Mouse (Mus musculus) intestine, postnatal 0 days (tissue): ENCODE results near the gene Hsd17b12. TPM values are rescaled to one million over a fixed set of nuclear protein-coding genes. Genes with fewer than 3 reads are reported as not detected.

ENCODE experiments used
- ATAC-seq: fragments of 200-750 bp; cut with Nextera tagmentation; 2 replicates; pipeline ENCODE4 v1.8.0; 2017; ENCODE audit warnings: mild to moderate bottlenecking, moderate TSS enrichment, moderate library complexity
- H3K27ac ChIP-seq: fragments of 300-500 bp; sonication (generic); 2 replicates; pipeline ENCODE4 v1.5.1; 2014; ENCODE audit warnings: mild to moderate bottlenecking, low read depth, low read length, moderate library complexity
- H3K27me3 ChIP-seq: fragments of 300-500 bp; sonication (generic); replicated peaks from 2 replicates; pipeline ENCODE4 v1.6.1; 2014; ENCODE audit warnings: low read length, mixed read lengths; ENCODE audit not compliant: control insufficient read depth, insufficient read depth
- H3K36me3 ChIP-seq: fragments of 300-500 bp; sonication (generic); 2 replicates; pipeline ENCODE4 v1.6.1; 2014; ENCODE audit warnings: mild to moderate bottlenecking, moderate library complexity; ENCODE audit not compliant: control insufficient read depth, insufficient read depth
- H3K4me1 ChIP-seq: fragments of 300-500 bp; sonication (generic); replicated peaks from 2 replicates; pipeline ENCODE4 v1.6.1; 2014; ENCODE audit warnings: antibody characterized with exemption, low read length, mixed read lengths; ENCODE audit not compliant: control insufficient read depth, insufficient read depth
- H3K4me2 ChIP-seq: fragments of 300-500 bp; sonication (generic); replicated peaks from 2 replicates; pipeline ENCODE4 v1.6.1; 2014; ENCODE audit warnings: low read depth, mild to moderate bottlenecking, moderate library complexity
- H3K4me3 ChIP-seq: fragments of 300-500 bp; sonication (generic); 2 replicates; pipeline ENCODE4 v1.5.1; 2014; ENCODE audit warnings: low read depth, low read length
- H3K9ac ChIP-seq: fragments of 300-500 bp; sonication (generic); 2 replicates; pipeline ENCODE4 v1.6.1; 2014; ENCODE audit warnings: mild to moderate bottlenecking, low read depth, low read length
- H3K9me3 ChIP-seq: fragments of 300-500 bp; sonication (generic); 2 replicates; pipeline ENCODE4 v1.6.1; 2016; ENCODE audit warnings: mixed run types; ENCODE audit not compliant: control insufficient read depth
- CTCF ChIP-seq: sonication (generic); IDR thresholded peaks from 2 replicates; pipeline ENCODE4 v1.5.1; 2016; ENCODE audit warnings: low read depth, mild to moderate bottlenecking, control low read depth, antibody characterized with exemption, moderate library complexity
- WGBS: fragments of 180-500 bp; shearing (Covaris S2); extraction: QIAGEN DNeasy Blood & Tissue Kit; methylation state at CpG from one replicate; pipeline ENCODE4 v1.1.7; 2014; 5-methylcytosine and 5-hydroxymethylcytosine counted together
- polyA plus RNA-seq: library from polyadenylated mRNA; unstranded; fragments of >200 nt; fragmentation: Nextera tagmentation; extraction: Ambion mirVana; gene quantifications from 2 replicates; pipeline ENCODE4 v1.2.1, GENCODE M21; 2015

Gene Hsd17b12
- polyA plus RNA-seq, 1 experiment from 2014 or later, result 95.4 TPM

DNA sequence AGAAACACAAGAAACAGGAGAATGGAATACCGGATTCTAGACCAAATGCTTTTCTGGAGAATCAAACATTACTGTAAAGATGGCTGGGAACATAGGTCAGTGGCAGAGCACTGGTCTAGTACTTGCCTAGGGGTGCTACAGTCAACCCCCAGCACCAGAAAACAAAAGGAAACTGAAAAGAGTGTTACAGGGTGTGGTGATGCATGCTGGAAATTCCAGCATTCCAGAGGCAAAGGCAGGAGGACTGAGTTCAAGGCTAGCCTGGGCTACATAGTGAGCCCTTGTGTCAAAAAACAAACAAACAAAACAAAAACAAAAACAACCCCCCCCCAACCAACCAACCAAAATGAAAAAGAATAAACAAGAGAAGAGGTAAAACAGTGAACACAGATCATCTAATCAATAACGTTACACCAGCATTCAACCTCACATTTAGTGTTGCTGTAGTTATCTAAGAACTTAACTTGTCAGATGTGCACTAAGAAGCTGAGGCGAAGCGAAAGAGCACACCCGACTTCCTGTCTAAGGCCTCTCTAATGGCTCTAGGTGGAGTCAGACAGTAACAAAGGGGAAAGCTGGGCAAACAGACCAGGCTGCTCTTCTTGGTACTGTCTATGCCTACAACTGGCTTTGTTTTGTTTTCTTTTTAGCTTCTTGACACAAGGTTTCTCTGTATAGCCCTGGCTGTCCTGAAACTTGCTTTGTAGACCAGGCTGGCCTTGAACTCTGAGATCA, 117.2 kb downstream of the Hsd17b12 start:
- Histone ChIP-seq H3K9me3 (no peaks in the 10 kb centered on the region), H3K27ac (no peak overlapping the region), H3K27me3 (no peaks in the 10 kb centered on the region), H3K4me1 (peaks cover 5% of the 10 kb centered on the region; the same call in 1 of the 2 replicates), H3K9ac (no peak overlapping the region), H3K4me2 (no peak overlapping the region), H3K36me3 (no peaks in the 10 kb centered on the region), H3K4me3 (no peak overlapping the region)
- ATAC-seq, result no peak
- no peak for TF ChIP-seq CTCF
- WGBS, result 78% methylated on average over 5 of the region's 5 CpGs

- peak; percentile 90 for TF ChIP-seq CTCF
- H3K27ac ChIP-seq, result no peak overlapping the region
- no peak for ATAC-seq
Observed at GRCm38 (mm10) chr2:94035428-94036331, 122.1 kb downstream of the Hsd17b12 start.

GRCm38 (mm10) chr2:94030602-94031001, 127.2 kb downstream of the Hsd17b12 start:
- H3K27ac ChIP-seq, result no peak overlapping the region
- no peak overlapping the region for H3K9ac ChIP-seq
- no peaks in the 10 kb centered on the region for H3K9me3 ChIP-seq
- no peak for ATAC-seq
- H3K27me3 ChIP-seq, result no peaks in the 10 kb centered on the region
- H3K4me1 ChIP-seq, result no peaks in the 10 kb centered on the region
- H3K4me2 ChIP-seq, result no peak overlapping the region
- H3K36me3 ChIP-seq, result peaks cover 23% of the 10 kb centered on the region; the same call in 1 of the 2 replicates
- H3K4me3 ChIP-seq, result no peak overlapping the region
- TF ChIP-seq CTCF, result no peak

More at GRCm38 (mm10) chr2:94035428-94036331, 122.1 kb downstream of the Hsd17b12 start:
- no peak overlapping the region for H3K9ac ChIP-seq
- H3K4me3 ChIP-seq, result no peak overlapping the region
- H3K36me3 ChIP-seq, result peaks cover 23% of the 10 kb centered on the region; the same call in 1 of the 2 replicates
- no peaks in the 10 kb centered on the region for H3K9me3 ChIP-seq
- no peaks in the 10 kb centered on the region for H3K4me1 ChIP-seq
- no peaks in the 10 kb centered on the region for H3K27me3 ChIP-seq
- H3K4me2 ChIP-seq, result no peak overlapping the region
- WGBS, result 70% methylated on average over 9 of the region's 9 CpGs

- ATAC-seq, result no peak
- WGBS, result 53% methylated on average over 6 of the region's 6 CpGs
- no peak overlapping the region for H3K27ac ChIP-seq
Observed at GRCm38 (mm10) chr2:94024637-94025036, 133.1 kb downstream of the Hsd17b12 start.

DNA sequence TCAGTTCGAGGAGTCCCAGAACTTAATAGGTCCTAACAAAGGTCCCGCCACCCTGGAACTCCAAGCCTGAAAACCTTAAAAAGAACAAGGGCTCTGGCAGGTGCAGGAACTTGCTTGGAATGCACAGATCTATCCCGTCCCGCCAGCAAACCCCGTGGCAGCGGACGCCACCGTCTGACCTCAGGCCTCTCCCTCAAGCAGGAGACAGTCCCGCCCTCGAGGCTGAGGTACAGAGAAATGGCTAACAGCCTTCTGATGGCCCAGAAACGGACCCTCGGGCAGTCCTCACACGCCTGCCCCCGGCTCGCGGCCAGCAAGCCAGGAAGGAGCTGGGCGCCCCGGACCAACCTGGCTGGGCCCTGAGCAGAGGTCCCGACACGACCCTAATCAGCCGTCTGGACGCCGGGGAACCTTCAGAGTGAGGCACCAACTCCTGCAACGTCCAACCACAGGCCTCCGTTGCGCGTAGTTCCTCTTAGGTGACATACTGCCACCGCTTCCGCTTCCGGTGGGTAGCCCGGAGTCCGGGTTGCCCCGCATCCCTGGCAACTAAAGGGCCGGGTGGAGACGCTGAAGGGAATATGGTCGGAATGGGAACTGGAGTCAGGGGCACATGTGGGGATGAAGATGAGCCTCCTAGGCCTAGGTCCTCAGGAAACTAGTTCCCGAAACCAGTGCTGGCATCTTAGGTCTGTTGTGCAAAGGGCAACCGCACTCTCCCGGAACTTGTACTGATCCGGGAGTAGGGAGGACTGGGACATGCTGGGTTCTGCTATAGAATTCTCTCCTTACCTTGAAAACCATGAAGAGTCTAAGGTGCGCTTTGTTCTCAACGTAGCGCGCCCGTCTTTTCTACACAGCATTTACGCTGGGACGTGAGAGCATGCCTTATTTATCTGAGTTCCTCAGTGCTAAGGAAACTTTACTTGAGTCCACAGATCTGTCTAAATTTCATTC, 147.2 kb downstream of the Hsd17b12 start, which contains the start of gene Alkbh3:
TSS of gene Alkbh3 (minus strand) at position 473 of the 957 bp plus-strand sequence.
- WGBS, result 7% methylated on average over 47 of the region's 47 CpGs
- peak; percentile 99 for ATAC-seq
- Histone ChIP-seq H3K27ac (peak within 1 kb of the TSS; percentile 70), H3K4me3 (peak within 1 kb of the TSS; percentile 94), H3K9me3 (no peaks in the 10 kb centered on the region), H3K4me1 (no peaks in the 10 kb centered on the region; the same call in 1 of the 2 replicates), H3K36me3 (peaks cover 20% of the 10 kb centered on the region), H3K4me2 (peak within 1 kb of the TSS; percentile 82), H3K27me3 (no peaks in the 10 kb centered on the region), H3K9ac (peak within 1 kb of the TSS; percentile 86)
- TF ChIP-seq CTCF, result no peak

More at GRCm38 (mm10) chr2:94024637-94025036, 133.1 kb downstream of the Hsd17b12 start:
- H3K9ac ChIP-seq, result no peak overlapping the region
- no peaks in the 10 kb centered on the region for H3K4me1 ChIP-seq
- H3K4me3 ChIP-seq, result no peak overlapping the region
- no peaks in the 10 kb centered on the region for H3K36me3 ChIP-seq
- no peaks in the 10 kb centered on the region for H3K27me3 ChIP-seq
- no peak overlapping the region for H3K4me2 ChIP-seq
- no peak for TF ChIP-seq CTCF
- no peaks in the 10 kb centered on the region for H3K9me3 ChIP-seq
